Mouse (Mus musculus) midbrain, embryonic 16.5 days (tissue): ENCODE results near the gene Ep300. TPM values are rescaled to one million over a fixed set of nuclear protein-coding genes. Genes with fewer than 3 reads are reported as not detected.

Experiments
- ATAC-seq: fragments of 200-750 bp; cut with Nextera tagmentation; 2 replicates; pipeline ENCODE4 v1.8.0; 2017; ENCODE audit warnings: moderate TSS enrichment
- H3K27ac ChIP-seq: fragments of 300-500 bp; sonication (generic); 2 replicates; pipeline ENCODE4 v1.5.1; 2014; ENCODE audit warnings: mild to moderate bottlenecking, low read length, mixed read lengths
- H3K27me3 ChIP-seq: fragments of 300-500 bp; sonication (generic); 2 replicates; pipeline ENCODE4 v1.6.1; 2014; ENCODE audit warnings: low read depth, low read length, mixed read lengths; ENCODE audit not compliant: control insufficient read depth, insufficient read depth
- H3K36me3 ChIP-seq: fragments of 300-500 bp; sonication (generic); 2 replicates; pipeline ENCODE4 v1.6.1; 2014; ENCODE audit warnings: mild to moderate bottlenecking, low read length, moderate library complexity, mixed read lengths; ENCODE audit not compliant: control insufficient read depth, insufficient read depth
- H3K4me1 ChIP-seq: fragments of 300-500 bp; sonication (generic); 2 replicates; pipeline ENCODE4 v1.6.1; 2014; ENCODE audit warnings: mild to moderate bottlenecking, low read length, mixed read lengths; ENCODE audit not compliant: control insufficient read depth, insufficient read depth
- H3K4me2 ChIP-seq: fragments of 300-500 bp; sonication (generic); 2 replicates; pipeline ENCODE4 v1.6.1; 2014; ENCODE audit warnings: mild to moderate bottlenecking, low read length, mixed read lengths
- H3K4me3 ChIP-seq: fragments of 300-500 bp; sonication (generic); 2 replicates; pipeline ENCODE4 v1.5.1; 2014; ENCODE audit warnings: low read depth, mild to moderate bottlenecking, low read length, moderate library complexity, mixed read lengths
- H3K9ac ChIP-seq: fragments of 300-500 bp; sonication (generic); 2 replicates; pipeline ENCODE4 v1.6.1; 2014; ENCODE audit warnings: low read depth, low read length, mixed read lengths
- H3K9me3 ChIP-seq: fragments of 300-500 bp; sonication (generic); replicated peaks from 2 replicates; pipeline ENCODE4 v1.6.1; 2014; ENCODE audit warnings: mild to moderate bottlenecking, low read length, mixed read lengths; ENCODE audit not compliant: control insufficient read depth, poor library complexity, severe bottlenecking
- WGBS: fragments of 180-500 bp; shearing (Covaris S2); extraction: QIAGEN DNeasy Blood & Tissue Kit; methylation state at CpG from one replicate; pipeline ENCODE4 v1.1.7; 2014; 5-methylcytosine and 5-hydroxymethylcytosine counted together
- polyA plus RNA-seq: library from polyadenylated mRNA; unstranded; fragments of >200 nt; fragmentation: Nextera tagmentation; extraction: Ambion mirVana; gene quantifications from 2 replicates; pipeline ENCODE4 v1.2.1, GENCODE M21; 2015

Ep300 gene
- 18.9 and 21.2 TPM in 2 replicates for polyA plus RNA-seq

DNA sequence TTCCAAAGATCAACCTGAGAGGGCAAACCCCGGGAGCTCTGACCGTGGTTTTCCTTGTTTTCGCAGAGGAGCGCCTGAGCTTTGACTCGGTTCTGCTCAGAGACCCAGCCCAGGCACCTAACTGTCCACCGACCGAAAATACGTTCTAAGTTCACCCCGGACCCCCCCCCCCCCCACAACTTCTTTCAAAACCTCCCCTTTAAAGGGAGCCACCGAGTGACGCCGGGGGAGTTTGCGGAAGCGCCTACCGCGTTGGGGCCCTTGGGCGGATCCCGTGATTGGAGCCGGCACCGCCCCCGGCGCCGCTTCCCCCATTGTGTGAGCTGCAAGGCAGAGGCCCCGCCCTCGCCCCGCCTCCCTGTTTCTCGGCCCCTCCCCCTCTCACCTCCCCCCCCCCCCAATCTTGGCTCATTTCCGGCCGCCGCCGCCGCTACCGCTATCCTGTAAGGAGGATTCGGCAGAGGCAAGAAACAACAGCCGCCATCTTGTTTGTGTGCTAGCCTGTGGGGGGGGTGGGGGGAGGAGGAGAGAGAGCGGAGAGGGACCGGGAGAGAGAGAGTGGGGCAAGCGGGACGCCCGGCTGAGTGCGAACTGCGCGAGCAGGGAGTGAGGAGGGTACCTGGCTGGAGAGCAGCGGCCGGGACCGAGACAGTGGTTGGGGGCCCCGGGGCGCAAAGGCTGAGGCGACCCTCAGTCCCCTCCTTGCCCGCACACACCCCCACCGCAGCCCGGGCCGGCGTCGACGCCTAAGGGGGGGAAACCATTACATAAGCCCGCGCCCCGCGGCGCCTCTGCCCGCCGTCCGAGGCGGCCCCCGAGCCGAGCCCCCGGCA, at the start of gene Ep300:
Gene Ep300, plus strand, starts transcription at position 439 of the 833 bp plus-strand sequence.
- H3K9me3 ChIP-seq = no peaks in the 10 kb centered on the region
- H3K4me3 ChIP-seq = peak within 1 kb of the TSS; percentile 92
- no peaks in the 10 kb centered on the region for H3K36me3 ChIP-seq
- no peaks in the 10 kb centered on the region for H3K27me3 ChIP-seq
- H3K9ac ChIP-seq = peak within 1 kb of the TSS; percentile 100
- 0% methylated on average over 40 of the region's 68 CpGs for WGBS
- peak within 1 kb of the TSS; percentile 100 for H3K27ac ChIP-seq
- peak; percentile 93 for ATAC-seq
- H3K4me1 ChIP-seq = peaks cover 31% of the 10 kb centered on the region
- H3K4me2 ChIP-seq = peak within 1 kb of the TSS; percentile 77

- Histone ChIP-seq H3K9ac (no peak overlapping the region), H3K4me3 (no peak overlapping the region), H3K27ac (no peak overlapping the region), H3K27me3 (no peaks in the 10 kb centered on the region), H3K4me1 (0 out of 2 replicates have a peak, but pooled peaks cover 2% of the 10 kb centered on the region), H3K9me3 (no peaks in the 10 kb centered on the region), H3K36me3 (no peaks in the 10 kb centered on the region), H3K4me2 (0 out of 2 replicates have a peak overlapping the region, but pooled peaks have one; percentile 26)
- WGBS = 8% methylated on average over 9 of the region's 9 CpGs
- ATAC-seq = peak; percentile 66
Measured at GRCm38 (mm10) chr15:81535881-81536351, 49.2 kb upstream of the Ep300 start.

- no peak overlapping the region for H3K4me2 ChIP-seq
- H3K9ac ChIP-seq = no peak overlapping the region
- H3K4me1 ChIP-seq = 0 out of 2 replicates have a peak, but pooled peaks cover 2% of the 10 kb centered on the region
- no peak for ATAC-seq
- H3K27ac ChIP-seq = no peak overlapping the region
- no peaks in the 10 kb centered on the region for H3K9me3 ChIP-seq
- H3K27me3 ChIP-seq = no peaks in the 10 kb centered on the region
- WGBS = 83% methylated on average over 4 of the region's 4 CpGs
- no peaks in the 10 kb centered on the region for H3K36me3 ChIP-seq
- no peak overlapping the region for H3K4me3 ChIP-seq
Measured at GRCm38 (mm10) chr15:81538149-81538548, 47.0 kb upstream of the Ep300 start.

DNA sequence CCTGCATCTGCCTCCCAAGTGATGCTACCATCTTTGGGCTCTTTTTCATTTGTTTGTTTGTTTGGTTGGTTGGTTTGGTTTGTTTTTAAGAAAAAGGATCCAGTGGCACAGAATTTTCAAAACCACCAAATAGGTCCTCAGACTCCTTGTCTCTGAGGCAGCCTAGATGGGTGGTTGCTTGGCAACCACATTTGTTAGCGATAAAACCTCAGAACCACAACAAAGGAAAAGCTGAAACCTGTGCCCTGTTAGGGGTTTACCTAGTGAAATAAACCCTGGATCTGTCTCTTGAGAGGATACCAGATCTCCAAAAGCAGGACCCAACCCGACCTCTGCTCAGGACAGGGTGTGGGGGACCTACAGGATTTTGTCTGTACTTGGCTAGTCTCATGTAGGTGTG, 45.6 kb upstream of the Ep300 start:
- no peak overlapping the region for H3K4me2 ChIP-seq
- WGBS = 68% methylated on average over 2 of the region's 2 CpGs
- no peak for ATAC-seq
- H3K4me3 ChIP-seq = no peak overlapping the region
- H3K4me1 ChIP-seq = 0 out of 2 replicates have a peak, but pooled peaks cover 2% of the 10 kb centered on the region
- no peaks in the 10 kb centered on the region for H3K36me3 ChIP-seq
- no peak overlapping the region for H3K27ac ChIP-seq
- H3K9ac ChIP-seq = no peak overlapping the region
- H3K27me3 ChIP-seq = no peaks in the 10 kb centered on the region
- H3K9me3 ChIP-seq = no peaks in the 10 kb centered on the region

DNA sequence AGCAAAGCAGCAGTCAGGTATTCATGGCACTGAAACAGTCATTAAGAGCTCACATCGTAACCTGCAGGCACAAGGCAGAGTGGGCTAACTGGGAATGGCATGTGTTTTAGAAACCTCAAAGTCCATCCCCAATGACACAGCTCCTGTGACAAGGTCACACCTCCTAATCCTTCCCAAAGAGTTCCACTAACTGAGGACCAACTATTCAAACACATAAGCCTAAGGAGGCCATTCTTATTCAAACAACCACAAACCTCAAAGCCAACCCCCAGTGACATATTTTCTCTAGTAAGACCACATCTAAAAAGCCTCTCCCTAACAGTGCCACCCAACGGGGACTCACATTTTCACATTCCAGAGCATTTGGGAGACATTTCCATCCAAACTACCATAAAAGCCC, 40.2 kb upstream of the Ep300 start:
- no peak for ATAC-seq
- Histone ChIP-seq H3K9ac (no peak overlapping the region), H3K36me3 (no peaks in the 10 kb centered on the region), H3K4me3 (no peak overlapping the region), H3K27me3 (no peaks in the 10 kb centered on the region), H3K27ac (no peak overlapping the region), H3K4me2 (no peak overlapping the region), H3K9me3 (no peaks in the 10 kb centered on the region), H3K4me1 (no peaks in the 10 kb centered on the region)
- 98% methylated on average over 2 of the region's 2 CpGs for WGBS

DNA sequence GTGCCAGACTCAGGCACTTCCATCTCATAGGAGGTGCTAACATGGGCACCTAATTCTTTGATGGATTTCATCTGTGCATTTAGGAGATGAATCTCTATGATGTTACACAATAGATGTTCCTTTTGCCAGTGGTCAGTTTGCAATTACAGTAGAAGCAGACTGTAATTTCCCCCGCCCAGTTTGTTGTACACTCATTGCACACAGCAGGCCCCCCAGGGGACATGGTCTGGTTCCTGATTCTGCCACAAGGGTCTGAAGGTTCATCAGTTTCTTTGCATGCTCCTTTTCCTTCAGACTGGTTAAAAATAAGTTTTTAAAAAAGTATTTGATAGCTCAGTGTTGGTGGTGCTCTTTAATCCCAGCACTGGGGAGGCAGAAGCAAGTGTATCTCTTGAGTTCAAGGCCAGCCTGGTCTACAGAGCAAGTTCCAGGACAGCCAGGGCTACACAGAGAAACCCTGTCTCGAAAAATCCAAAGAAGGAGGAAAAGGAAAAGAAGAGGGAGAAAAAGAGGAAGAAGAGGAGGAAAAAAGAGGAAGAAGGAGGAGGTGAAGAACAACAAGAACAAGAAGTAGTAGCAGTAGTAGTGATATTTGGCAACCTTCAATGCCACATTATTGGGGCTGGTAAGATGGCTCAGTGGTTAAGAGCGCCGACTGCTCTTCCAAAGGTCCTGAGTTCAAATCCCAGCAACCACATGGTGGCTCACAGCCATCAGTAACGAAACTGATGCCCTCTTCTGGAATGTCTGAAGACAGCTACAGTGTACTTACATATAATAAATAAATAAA, 39.6 kb upstream of the Ep300 start:
- no peaks in the 10 kb centered on the region for H3K27me3 ChIP-seq
- H3K4me3 ChIP-seq = no peak overlapping the region
- no peak for ATAC-seq
- no peaks in the 10 kb centered on the region for H3K9me3 ChIP-seq
- WGBS = 88% methylated on average over 5 of the region's 5 CpGs
- H3K4me1 ChIP-seq = no peaks in the 10 kb centered on the region
- H3K4me2 ChIP-seq = no peak overlapping the region
- no peak overlapping the region for H3K27ac ChIP-seq
- no peak overlapping the region for H3K9ac ChIP-seq
- H3K36me3 ChIP-seq = no peaks in the 10 kb centered on the region

GRCm38 (mm10) chr15:81553455-81553854, 31.7 kb upstream of the Ep300 start:
- no peak overlapping the region for H3K27ac ChIP-seq
- no peak for ATAC-seq
- H3K36me3 ChIP-seq = no peaks in the 10 kb centered on the region
- no peaks in the 10 kb centered on the region for H3K4me1 ChIP-seq
- 89% methylated on average over 1 of the region's 1 CpGs for WGBS
- H3K9ac ChIP-seq = no peak overlapping the region
- no peaks in the 10 kb centered on the region for H3K9me3 ChIP-seq
- H3K27me3 ChIP-seq = no peaks in the 10 kb centered on the region
- H3K4me3 ChIP-seq = no peak overlapping the region
- no peak overlapping the region for H3K4me2 ChIP-seq

GRCm38 (mm10) chr15:81554558-81555297, 30.4 kb upstream of the Ep300 start:
- Histone ChIP-seq H3K4me3 (no peak overlapping the region), H3K4me1 (no peaks in the 10 kb centered on the region)

More at GRCm38 (mm10) chr15:81554558-81555297, 30.4 kb upstream of the Ep300 start:
- H3K27me3 ChIP-seq = no peaks in the 10 kb centered on the region
- WGBS = 80% methylated on average over 18 of the region's 18 CpGs
- no peak for ATAC-seq
- H3K27ac ChIP-seq = no peak overlapping the region
- no peak overlapping the region for H3K4me2 ChIP-seq
- H3K36me3 ChIP-seq = no peaks in the 10 kb centered on the region
- no peaks in the 10 kb centered on the region for H3K9me3 ChIP-seq
- no peak overlapping the region for H3K9ac ChIP-seq
